Mouse (Mus musculus) urinary bladder, postnatal 36 days (tissue): ENCODE results near the gene Dcun1d1.

Source experiments
- DNase-seq, 2 experiments: peaks; one replicate each; pipeline ENCODE4 v3.0.0; 2022; ENCODE audit warnings: low spot score in 2 of 2, mixed read lengths in 1 of 2

The Dcun1d1 gene

GRCm38 (mm10) chr3:35931359-35931758 lies 5.9 kb downstream of the Dcun1d1 start:
- DNase-seq, result no peak

GRCm38 (mm10) chr3:35929831-35930230 lies 7.4 kb downstream of the Dcun1d1 start:
- no peak for DNase-seq

- no peak for DNase-seq
These were observed 7.8 kb downstream of the Dcun1d1 start for GRCm38 (mm10) chr3:35929406-35929805.

DNA sequence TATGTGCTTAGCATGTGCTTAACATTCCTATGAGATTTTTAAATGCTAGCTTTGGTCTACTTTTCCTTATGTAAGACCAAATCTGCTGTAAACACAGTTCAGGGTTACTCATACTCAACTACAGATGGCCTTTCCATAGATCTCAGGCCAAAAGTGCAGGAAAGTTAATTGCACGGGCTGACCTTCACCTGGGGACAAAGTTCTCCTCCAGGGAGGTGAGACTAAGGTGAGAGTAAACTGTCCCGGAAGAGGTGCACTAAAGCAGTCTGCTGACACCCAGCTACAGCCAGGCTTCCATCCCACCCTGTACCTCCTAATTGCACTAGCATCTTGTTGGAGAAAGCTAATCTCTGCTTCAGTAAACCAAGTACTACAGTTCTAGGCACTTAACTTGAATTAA lies 11.4 kb downstream of the Dcun1d1 start:
- no peak for DNase-seq

GRCm38 (mm10) chr3:35924007-35924406 lies 13.2 kb downstream of the Dcun1d1 start:
- no peak for DNase-seq

- no peak for DNase-seq
These were observed 13.8 kb downstream of the Dcun1d1 start for GRCm38 (mm10) chr3:35923495-35923894.

DNA sequence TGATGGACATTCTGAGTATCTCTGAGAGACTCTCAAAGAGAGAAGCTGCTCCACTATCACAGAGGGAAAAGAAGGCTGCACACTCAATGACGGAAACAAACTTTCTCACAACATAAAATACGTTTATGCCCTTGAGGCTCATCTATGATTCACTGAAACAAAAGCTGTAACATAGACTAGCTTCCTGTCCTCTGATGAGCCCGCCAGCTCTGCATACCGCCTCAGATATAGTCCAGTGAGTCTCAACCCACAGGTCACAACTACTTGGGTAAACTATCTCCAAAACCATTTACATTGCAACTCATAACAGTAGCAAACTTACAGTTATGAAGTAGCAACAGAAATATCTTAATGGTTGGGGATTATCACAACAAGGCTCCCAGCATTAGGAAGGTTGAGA lies 14.7 kb downstream of the Dcun1d1 start:
- DNase-seq, result no peak

DNA sequence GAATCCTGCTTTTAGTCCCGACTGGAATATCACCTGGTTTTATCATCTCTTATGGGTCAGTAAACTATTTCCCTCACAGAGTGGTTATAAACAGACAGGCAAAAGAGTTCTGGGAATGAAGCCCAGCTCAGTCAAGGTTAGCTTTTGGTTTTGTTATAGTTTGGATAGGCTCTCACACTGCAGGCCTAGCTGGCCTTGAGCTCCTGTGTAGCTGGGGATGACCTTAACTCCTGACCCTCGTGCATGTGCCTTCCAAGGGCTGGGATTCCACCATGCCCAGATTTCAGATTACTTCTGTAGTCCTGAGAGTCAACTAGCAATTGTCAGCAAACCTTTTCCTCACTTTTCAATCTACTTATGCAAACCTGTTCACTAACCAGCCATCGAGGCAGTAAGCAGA lies 19.0 kb downstream of the Dcun1d1 start:
- DNase-seq, result no peak

DNA sequence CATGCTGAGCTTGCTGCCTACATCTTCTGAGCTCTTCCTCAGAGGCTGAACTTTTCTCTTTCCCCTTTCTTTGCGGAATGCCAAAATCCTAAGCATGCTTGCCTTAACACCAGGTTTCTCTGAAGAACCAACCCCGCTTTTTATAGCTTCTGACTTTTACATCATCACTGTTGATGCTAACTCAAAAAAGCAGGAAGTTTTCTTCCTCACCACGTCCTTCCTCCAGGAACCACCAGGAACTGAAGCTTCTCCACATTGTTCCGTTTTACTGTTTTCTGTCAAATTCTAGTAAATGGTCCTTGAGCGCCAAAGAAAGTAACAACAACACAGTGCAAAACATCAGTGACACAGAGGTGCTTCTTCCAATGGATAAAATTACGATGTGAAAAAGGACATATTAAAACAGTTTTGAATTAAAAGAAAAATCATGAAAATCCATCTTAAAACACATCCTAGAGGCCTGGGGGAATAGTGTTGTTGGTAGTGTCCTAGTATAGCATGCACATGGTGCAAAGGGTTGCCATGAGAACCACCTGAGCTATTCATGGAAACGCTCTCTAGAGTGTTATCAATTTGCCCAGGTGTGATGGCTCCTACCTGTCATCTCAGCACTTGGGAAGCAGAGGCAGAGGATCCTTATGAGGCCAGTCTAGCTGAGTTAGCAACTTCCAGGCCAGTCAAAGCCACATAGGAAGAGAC lies 28.1 kb downstream of the Dcun1d1 start:
- DNase-seq, result no peak

- no peak for DNase-seq
These were observed 36.6 kb downstream of the Dcun1d1 start for GRCm38 (mm10) chr3:35900555-35901204.

- no peak for DNase-seq
These were observed 38.1 kb downstream of the Dcun1d1 start for GRCm38 (mm10) chr3:35899109-35899508.

GRCm38 (mm10) chr3:35897900-35898299 lies 39.3 kb downstream of the Dcun1d1 start:
- no peak for DNase-seq

GRCm38 (mm10) chr3:35893156-35893555 lies 44.1 kb downstream of the Dcun1d1 start:
- DNase-seq, result no peak

GRCm38 (mm10) chr3:35891123-35891522 lies 46.1 kb downstream of the Dcun1d1 start:
- no peak for DNase-seq

DNA sequence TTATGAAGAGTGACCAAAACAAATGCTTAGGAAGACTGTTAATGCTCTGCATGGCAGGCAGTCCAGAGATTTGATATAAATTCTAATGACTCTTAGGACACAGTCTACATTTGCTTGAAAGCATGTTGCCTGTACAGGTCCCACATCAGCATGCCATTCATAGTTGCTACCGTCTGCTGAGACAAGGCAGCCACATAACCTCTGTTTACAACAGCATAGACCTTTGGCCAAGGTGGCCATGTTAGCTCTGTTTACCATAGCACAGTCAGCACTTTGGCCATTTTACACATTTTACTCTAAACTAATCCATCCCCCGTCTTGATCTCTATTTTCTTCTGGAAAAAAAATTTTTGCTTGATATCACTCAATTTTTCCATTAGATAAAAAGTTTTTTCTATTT lies 47.7 kb downstream of the Dcun1d1 start:
- DNase-seq, result no peak

DNA sequence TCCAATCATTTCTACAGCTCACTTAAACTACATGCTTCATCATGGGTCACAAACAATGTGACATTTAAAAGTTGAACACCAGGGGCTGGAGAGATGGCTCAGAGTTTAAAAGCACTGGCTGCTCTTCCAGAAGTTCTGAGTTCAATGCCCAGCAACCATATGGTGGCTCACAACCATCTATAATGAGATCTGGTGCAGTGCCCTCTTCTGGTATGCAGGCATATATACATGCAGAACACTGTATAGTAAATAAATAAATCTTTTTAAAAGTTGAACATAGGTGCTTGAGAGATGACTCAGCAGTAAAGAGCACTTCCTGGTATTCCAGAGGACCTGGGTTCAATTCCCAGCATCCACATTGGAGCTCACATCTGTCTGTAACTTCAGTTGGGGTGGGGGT lies 54.0 kb downstream of the Dcun1d1 start:
- no peak for DNase-seq

- DNase-seq, result no peak
These were observed 87.9 kb downstream of the Dcun1d1 start for GRCm38 (mm10) chr3:35849326-35849725.
